11 mouse cellular contexts compared by ENCODE assay signal in the genomic region with DNA sequence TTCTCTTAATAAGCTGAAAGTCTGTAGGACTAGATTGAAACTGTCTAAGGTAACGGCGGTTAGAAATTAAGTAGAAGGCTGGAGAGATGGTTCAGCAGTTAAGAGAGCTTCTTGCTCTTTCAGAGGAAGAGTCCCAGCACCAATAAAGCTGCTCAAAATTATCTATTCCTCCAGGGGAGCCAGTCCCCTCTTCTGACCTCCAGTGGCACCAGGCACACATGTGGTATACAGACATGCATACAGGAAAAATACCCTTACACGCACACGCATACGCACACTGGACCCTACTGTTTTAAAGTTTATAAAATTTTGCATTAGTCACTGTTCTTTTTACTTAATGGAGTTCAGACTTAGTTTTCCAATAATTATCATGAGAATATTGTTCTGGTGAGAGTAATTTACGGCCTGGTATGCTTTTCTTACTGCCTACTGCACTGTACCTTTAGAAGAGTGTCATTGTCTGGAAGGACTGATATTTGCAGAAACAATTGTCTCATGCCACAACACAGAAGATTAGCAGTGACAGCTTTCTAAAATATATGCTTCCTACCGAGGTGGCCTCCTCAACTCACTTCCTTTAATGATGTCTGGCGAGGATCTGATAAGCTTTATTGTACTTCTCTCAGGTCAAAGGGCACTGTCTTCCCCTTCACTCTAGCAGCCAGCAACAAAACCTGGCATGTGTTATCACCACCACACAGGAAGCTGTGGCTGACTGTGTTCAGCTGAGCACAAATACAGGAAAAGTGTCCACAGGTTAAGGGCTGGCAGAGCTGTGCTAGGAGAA. TPM values are rescaled to one million over a fixed set of nuclear protein-coding genes. Genes with fewer than 3 reads are reported as not detected.
DNase-seq lines count a peak whose midpoint lies in the region; ATAC-seq and TF ChIP-seq lines count a peak whose summit lies in the region.
"Had no signal": no experiment of that assay in that cellular context is flagged by ENCODE, and none has a peak within 500 bp of the region (broad histone marks: within the 10 kb centered on the region; RNA-seq: fewer than 3 reads in every experiment).

No protein-coding gene starts in this region.

- TF ChIP-seq CTCF in gastrocnemius, adult 2 months (IDR thresholded peaks at IDR 0.05): no peak

- no peak overlapping the region for H3K4me2 ChIP-seq in heart, embryonic 16.5 days (ENCODE audit: low read depth, low read length)
- H3K4me2 ChIP-seq in lung, embryonic 16.5 days (ENCODE audit: low read depth, low read length): no peak overlapping the region
- H3K4me2 ChIP-seq: heart, embryonic 12.5 days; limb, embryonic 12.5 days had no signal

- no peak for DNase-seq in heart, embryonic 10.5 days (ENCODE audit: low spot score)
- DNase-seq in kidney, adult 18-20 months: peak; percentile 27
- peak; percentile 25 for DNase-seq in thymus, postnatal 4 days
- DNase-seq in spleen, postnatal 14 days (ENCODE audit: low spot score in 2 of 2): no peak
- DNase-seq in limb, embryonic 10.5 days (ENCODE audit: low spot score): no peak
- no peak for DNase-seq in gastrocnemius, adult 2 months

- peaks cover 10% of the 10 kb centered on the region for H3K4me1 ChIP-seq in heart, embryonic 16.5 days (ENCODE audit: control insufficient read depth, insufficient read depth, low read length)
- peaks cover 12% of the 10 kb centered on the region for H3K4me1 ChIP-seq in heart, embryonic 10.5 days
- peaks cover 3% of the 10 kb centered on the region; the same call in 1 of the 2 replicates for H3K4me1 ChIP-seq in lung, embryonic 16.5 days (replicated peaks; ENCODE audit: control insufficient read depth, insufficient read depth, low read length)
- peaks cover 3% of the 10 kb centered on the region; the same call in 1 of the 2 replicates for H3K4me1 ChIP-seq in limb, embryonic 10.5 days
- H3K4me1 ChIP-seq: limb, embryonic 12.5 days had no signal

- ATAC-seq in heart, embryonic 16.5 days (replicated peaks; ENCODE audit: extremely low read depth, insufficient read depth, low FRiP score): peak; percentile 60
- ATAC-seq in lung, embryonic 16.5 days (ENCODE audit: low read depth): peak; percentile 85

- intact Hi-C loops in gastrocnemius, adult 2 months (cut with DNase I): no loop called here

- H3K9me3 ChIP-seq in heart, embryonic 16.5 days (replicated peaks; ENCODE audit: control insufficient read depth, low read length): no peaks in the 10 kb centered on the region
- H3K9me3 ChIP-seq in heart, embryonic 10.5 days: no peaks in the 10 kb centered on the region
- H3K9me3 ChIP-seq in lung, embryonic 16.5 days (ENCODE audit: control insufficient read depth, low read length): no peaks in the 10 kb centered on the region
- no peaks in the 10 kb centered on the region for H3K9me3 ChIP-seq in limb, embryonic 10.5 days (replicated peaks)
- H3K9me3 ChIP-seq: heart, embryonic 12.5 days; limb, embryonic 12.5 days had no signal

- WGBS in heart, embryonic 16.5 days: 66% methylated on average over 8 of the region's 8 CpGs
- WGBS in heart, embryonic 10.5 days: 68% methylated on average over 8 of the region's 8 CpGs
- WGBS in lung, embryonic 16.5 days: 58% methylated on average over 8 of the region's 8 CpGs
- WGBS in limb, embryonic 10.5 days: 67% methylated on average over 8 of the region's 8 CpGs

- no peaks in the 10 kb centered on the region for H3K36me3 ChIP-seq in heart, embryonic 16.5 days (ENCODE audit: control insufficient read depth, insufficient read depth)
- no peaks in the 10 kb centered on the region for H3K36me3 ChIP-seq in heart, embryonic 10.5 days
- no peaks in the 10 kb centered on the region for H3K36me3 ChIP-seq in lung, embryonic 16.5 days (ENCODE audit: control insufficient read depth, insufficient read depth, low read length)
- H3K36me3 ChIP-seq in limb, embryonic 10.5 days: no peaks in the 10 kb centered on the region
- H3K36me3 ChIP-seq: heart, embryonic 12.5 days; limb, embryonic 12.5 days had no signal

- no peaks in the 10 kb centered on the region for H3K27me3 ChIP-seq in heart, embryonic 16.5 days (ENCODE audit: control insufficient read depth, insufficient read depth, low read length)
- no peaks in the 10 kb centered on the region for H3K27me3 ChIP-seq in heart, embryonic 10.5 days (ENCODE audit: insufficient read depth, poor library complexity, severe bottlenecking)
- H3K27me3 ChIP-seq in lung, embryonic 16.5 days (ENCODE audit: control insufficient read depth, insufficient read depth, low read depth, low read length): no peaks in the 10 kb centered on the region
- H3K27me3 ChIP-seq in limb, embryonic 10.5 days (ENCODE audit: low read depth, poor library complexity, severe bottlenecking): no peaks in the 10 kb centered on the region
- H3K27me3 ChIP-seq: heart, embryonic 12.5 days; limb, embryonic 12.5 days had no signal

- H3K4me3 ChIP-seq in heart, embryonic 16.5 days (ENCODE audit: low read length): no peak overlapping the region
- no peak overlapping the region for H3K4me3 ChIP-seq in heart, embryonic 10.5 days
- no peak overlapping the region for H3K4me3 ChIP-seq in lung, embryonic 16.5 days (ENCODE audit: low read length)
- no peak overlapping the region for H3K4me3 ChIP-seq in limb, embryonic 10.5 days
- H3K4me3 ChIP-seq in gastrocnemius, adult 2 months: no peak overlapping the region
- H3K4me3 ChIP-seq: heart, embryonic 12.5 days; limb, embryonic 12.5 days had no signal

- peak overlapping the region; percentile 53; the same call in 1 of the 2 replicates for H3K27ac ChIP-seq in heart, embryonic 16.5 days (ENCODE audit: low read length)
- H3K27ac ChIP-seq in heart, embryonic 10.5 days: no peak overlapping the region
- peak overlapping the region; percentile 56 for H3K27ac ChIP-seq in lung, embryonic 16.5 days (ENCODE audit: low read length)
- no peak overlapping the region for H3K27ac ChIP-seq in limb, embryonic 10.5 days
- no peak overlapping the region for H3K27ac ChIP-seq in gastrocnemius, adult 2 months
- H3K27ac ChIP-seq: limb, embryonic 12.5 days had no signal

- H3K9ac ChIP-seq in heart, embryonic 16.5 days (ENCODE audit: low read length): no peak overlapping the region
- no peak overlapping the region for H3K9ac ChIP-seq in lung, embryonic 16.5 days (ENCODE audit: low read length)
- H3K9ac ChIP-seq: heart, embryonic 12.5 days; limb, embryonic 12.5 days had no signal

RNA-seq across cellular contexts. Expression of gene Gm13691, which starts 29.4 kb away (rescaled TPM):
- not detected in 2 replicates for polyA plus RNA-seq in heart, embryonic 16.5 days (2015; fragmentation: Nextera tagmentation; extraction: Ambion mirVana)
- not detected in 2 replicates for polyA plus RNA-seq in heart, embryonic 10.5 days (2016; fragmentation: Nextera tagmentation; extraction: Ambion mirVana)
- not detected in 2 replicates for polyA plus RNA-seq in lung, embryonic 16.5 days (2015; fragmentation: Nextera tagmentation; extraction: Ambion mirVana)
- polyA plus RNA-seq in limb, embryonic 10.5 days (2016; fragmentation: Nextera tagmentation; extraction: Ambion mirVana): not detected in 2 replicates
- under 1 TPM; 0.69 to 0.95 TPM for total RNA-seq in gastrocnemius, adult 2 months (2021)
- polyA plus RNA-seq: heart, embryonic 12.5 days; limb, embryonic 12.5 days had no signal

RNA-seq across cellular contexts. Expression of gene Gm13697, which starts 35.2 kb away (rescaled TPM):
- polyA plus RNA-seq in heart, embryonic 16.5 days (2015; fragmentation: Nextera tagmentation; extraction: Ambion mirVana): not detected in 2 replicates
- not detected in 2 replicates for polyA plus RNA-seq in heart, embryonic 10.5 days (2016; fragmentation: Nextera tagmentation; extraction: Ambion mirVana)
- polyA plus RNA-seq in lung, embryonic 16.5 days (2015; fragmentation: Nextera tagmentation; extraction: Ambion mirVana): not detected in 2 replicates
- not detected in 2 replicates for polyA plus RNA-seq in limb, embryonic 10.5 days (2016; fragmentation: Nextera tagmentation; extraction: Ambion mirVana)
- under 1 TPM; 0.69 to 0.95 TPM for total RNA-seq in gastrocnemius, adult 2 months (2021)
- polyA plus RNA-seq: heart, embryonic 12.5 days; limb, embryonic 12.5 days had no signal

RNA-seq across cellular contexts. Expression of gene Gm13694, which starts 41.0 kb away (rescaled TPM):
- polyA plus RNA-seq in heart, embryonic 16.5 days (2015; fragmentation: Nextera tagmentation; extraction: Ambion mirVana): not detected in 2 replicates
- polyA plus RNA-seq in heart, embryonic 10.5 days (2016; fragmentation: Nextera tagmentation; extraction: Ambion mirVana): not detected in 2 replicates
- not detected in 2 replicates for polyA plus RNA-seq in lung, embryonic 16.5 days (2015; fragmentation: Nextera tagmentation; extraction: Ambion mirVana)
- not detected in 2 replicates for polyA plus RNA-seq in limb, embryonic 10.5 days (2016; fragmentation: Nextera tagmentation; extraction: Ambion mirVana)
- total RNA-seq in gastrocnemius, adult 2 months (2021): under 1 TPM; 0.69 to 0.95 TPM
- polyA plus RNA-seq: heart, embryonic 12.5 days; limb, embryonic 12.5 days had no signal

RNA-seq across cellular contexts. Expression of gene Gm13696, which starts 46.8 kb away (rescaled TPM):
- not detected in 2 replicates for polyA plus RNA-seq in heart, embryonic 16.5 days (2015; fragmentation: Nextera tagmentation; extraction: Ambion mirVana)
- not detected in 2 replicates for polyA plus RNA-seq in heart, embryonic 10.5 days (2016; fragmentation: Nextera tagmentation; extraction: Ambion mirVana)
- not detected in 2 replicates for polyA plus RNA-seq in lung, embryonic 16.5 days (2015; fragmentation: Nextera tagmentation; extraction: Ambion mirVana)
- not detected in 2 replicates for polyA plus RNA-seq in limb, embryonic 10.5 days (2016; fragmentation: Nextera tagmentation; extraction: Ambion mirVana)
- total RNA-seq in gastrocnemius, adult 2 months (2021): under 1 TPM; 0.69 to 0.95 TPM
- polyA plus RNA-seq: heart, embryonic 12.5 days; limb, embryonic 12.5 days had no signal

RNA-seq across cellular contexts. Expression of gene Gm13695, which starts 52.6 kb away (rescaled TPM):
- polyA plus RNA-seq in heart, embryonic 16.5 days (2015; fragmentation: Nextera tagmentation; extraction: Ambion mirVana): not detected in 2 replicates
- polyA plus RNA-seq in heart, embryonic 10.5 days (2016; fragmentation: Nextera tagmentation; extraction: Ambion mirVana): not detected in 2 replicates
- not detected in 2 replicates for polyA plus RNA-seq in lung, embryonic 16.5 days (2015; fragmentation: Nextera tagmentation; extraction: Ambion mirVana)
- not detected in 2 replicates for polyA plus RNA-seq in limb, embryonic 10.5 days (2016; fragmentation: Nextera tagmentation; extraction: Ambion mirVana)
- under 1 TPM in 1 of 2 experiments, not detected in 1; 0.69 TPM for total RNA-seq in gastrocnemius, adult 2 months (2021)
- total RNA-seq: ES-E14 had no signal
- polyA plus RNA-seq: heart, embryonic 12.5 days; limb, embryonic 12.5 days had no signal

Comparison
In these comparisons a context has a peak if more than half of its experiments do, and no peak if none do; other contexts are left out.
1. H3K27ac ChIP-seq: peak in heart, embryonic 16.5 days (single experiment) and lung, embryonic 16.5 days (single experiment); none in heart, embryonic 10.5 days (single experiment), limb, embryonic 10.5 days (single experiment) and gastrocnemius, adult 2 months (single experiment).
2. DNase-seq: peak in kidney, adult 18-20 months (single experiment) and thymus, postnatal 4 days (single experiment); none in heart, embryonic 10.5 days (single experiment), spleen, postnatal 14 days (0 of 2), limb, embryonic 10.5 days (single experiment) and gastrocnemius, adult 2 months (single experiment).